8 mouse cellular contexts compared by ENCODE assay signal in genomic region chr10:25434358-25435044, GRCm38 (mm10).
DNase-seq lines count a peak whose midpoint lies in the region; ATAC-seq lines count a peak whose summit lies in the region.

No protein-coding gene starts in this region.

- H3K9ac ChIP-seq in intestine, embryonic 16.5 days (ENCODE audit: low read depth, low read length): 0 out of 2 replicates have a peak overlapping the region, but pooled peaks have one; percentile 37
- H3K9ac ChIP-seq in lung, embryonic 16.5 days (ENCODE audit: low read length): peak overlapping the region; percentile 37; the same call in 1 of the 2 replicates

- H3K36me3 ChIP-seq in intestine, embryonic 16.5 days (ENCODE audit: control insufficient read depth, insufficient read depth, low read length): no peaks in the 10 kb centered on the region
- no peaks in the 10 kb centered on the region for H3K36me3 ChIP-seq in lung, embryonic 16.5 days (ENCODE audit: control insufficient read depth, insufficient read depth, low read length)

- peak; percentile 36 to 40 for DNase-seq in B cell, adult 2 months
- DNase-seq in ovary, postnatal 10 days (ENCODE audit: low spot score): no peak
- DNase-seq in gastrocnemius, adult 8-10 months (ENCODE audit: low spot score in 2 of 2): no peak
- DNase-seq in adrenal gland, adult 8-10 months: no peak
- DNase-seq in layer of hippocampus, postnatal 36 days: no peak

- WGBS in intestine, embryonic 16.5 days: 44% methylated on average over 13 of the region's 13 CpGs
- 27% methylated on average over 13 of the region's 13 CpGs for WGBS in lung, embryonic 16.5 days

- peak overlapping the region; percentile 81 for H3K27ac ChIP-seq in intestine, embryonic 16.5 days (ENCODE audit: low read length)
- H3K27ac ChIP-seq in lung, embryonic 16.5 days (ENCODE audit: low read length): peak overlapping the region; percentile 88

- no peaks in the 10 kb centered on the region for H3K27me3 ChIP-seq in intestine, embryonic 16.5 days (replicated peaks; ENCODE audit: control insufficient read depth, insufficient read depth, low read length)
- H3K27me3 ChIP-seq in lung, embryonic 16.5 days (ENCODE audit: control insufficient read depth, insufficient read depth, low read depth, low read length): no peaks in the 10 kb centered on the region

- no peaks in the 10 kb centered on the region for H3K9me3 ChIP-seq in intestine, embryonic 16.5 days (ENCODE audit: control insufficient read depth, low read length)
- H3K9me3 ChIP-seq in lung, embryonic 16.5 days (ENCODE audit: control insufficient read depth, low read length): no peaks in the 10 kb centered on the region

- H3K4me1 ChIP-seq in intestine, embryonic 16.5 days (ENCODE audit: control insufficient read depth, insufficient read depth, low read length): peaks cover 40% of the 10 kb centered on the region
- H3K4me1 ChIP-seq in lung, embryonic 16.5 days (replicated peaks; ENCODE audit: control insufficient read depth, insufficient read depth, low read length): peaks cover 43% of the 10 kb centered on the region

- ATAC-seq in common myeloid progenitor, adult 5-6 weeks (replicated peaks; ENCODE audit: low read depth, poor library complexity, severe bottlenecking): peak; percentile 75
- peak; percentile 81 for ATAC-seq in intestine, embryonic 16.5 days
- ATAC-seq in lung, embryonic 16.5 days (ENCODE audit: low read depth): peak; percentile 32; the same call in 1 of the 2 replicates

- H3K4me2 ChIP-seq in intestine, embryonic 16.5 days (ENCODE audit: low read depth, low read length): peak overlapping the region; percentile 26
- peak overlapping the region; percentile 46 for H3K4me2 ChIP-seq in lung, embryonic 16.5 days (ENCODE audit: low read depth, low read length)

- H3K4me3 ChIP-seq in intestine, embryonic 16.5 days (ENCODE audit: low read length): no peak overlapping the region; the same call in 1 of the 2 replicates
- H3K4me3 ChIP-seq in lung, embryonic 16.5 days (ENCODE audit: low read length): 0 out of 2 replicates have a peak overlapping the region, but pooled peaks have one; percentile 8

Comparison
In these comparisons a context has a peak if more than half of its experiments do, and no peak if none do; other contexts are left out.
1. DNase-seq: peak in B cell, adult 2 months (2 of 2); none in ovary, postnatal 10 days (single experiment), gastrocnemius, adult 8-10 months (0 of 2), adrenal gland, adult 8-10 months (single experiment) and layer of hippocampus, postnatal 36 days (0 of 2).
2. Peak in every context shown above with its lines, with median percentiles within 50 percentile points of each other: ATAC-seq.